Mouse (Mus musculus): ENCODE results near the gene Aldh1l1. TPM values are rescaled to one million over a fixed set of nuclear protein-coding genes. Genes with fewer than 3 reads are reported as not detected.

The Aldh1l1 gene
- polyA plus RNA-seq, 1 experiment from 2014 or later: 81.7 TPM

DNA sequence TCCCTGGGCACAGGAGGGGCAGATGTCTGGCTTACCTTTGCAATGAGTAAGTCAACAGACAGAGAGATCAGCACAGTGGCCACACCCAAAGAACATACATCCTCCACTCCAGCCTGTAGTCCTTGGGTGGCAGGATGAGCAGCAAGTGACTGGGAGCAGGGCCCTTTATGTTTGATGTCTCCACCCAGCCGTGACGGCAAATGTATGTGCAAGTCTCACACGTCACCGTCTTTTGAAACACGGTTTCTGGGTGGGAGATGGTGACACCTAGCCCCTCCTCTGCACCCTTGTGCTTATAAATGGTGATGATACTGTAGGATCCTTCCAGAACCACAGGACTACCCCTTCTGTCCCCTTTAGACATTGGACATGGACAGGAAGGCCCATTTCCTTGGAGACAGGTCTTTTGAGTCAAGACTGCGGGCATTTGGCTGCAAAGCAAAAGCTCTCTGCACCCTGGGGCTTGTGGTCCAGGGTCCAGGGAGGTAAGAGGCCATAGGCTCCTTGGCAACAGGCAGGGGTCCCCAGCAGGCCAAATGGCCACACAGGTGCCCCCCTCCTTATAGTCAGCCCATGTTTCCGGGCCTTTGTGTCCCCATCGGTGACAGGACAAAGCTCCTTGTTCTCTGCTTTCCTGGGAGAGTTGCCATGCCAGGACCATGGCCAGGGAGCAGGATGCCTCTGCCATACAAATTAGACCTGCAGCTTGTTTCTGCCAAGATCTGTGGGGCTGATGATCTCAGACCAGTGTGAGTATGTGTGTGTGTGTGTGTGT, 48.7 kb downstream of the Aldh1l1 start:
- 54% methylated on average over 8 of the region's 8 CpGs for WGBS
- Histone ChIP-seq H3K4me1 (replicated peaks) (peaks cover 11% of the 10 kb centered on the region; the same call in 1 of the 2 replicates), H3K27ac (replicated peaks) (peak overlapping the region; percentile 64), H3K4me3 (no peak overlapping the region), H3K9me3 (no peaks in the 10 kb centered on the region), H3K27me3 (no peaks in the 10 kb centered on the region), H3K9ac (no peak overlapping the region), H3K4me2 (no peak overlapping the region), H3K36me3 (no peaks in the 10 kb centered on the region)
- peak; percentile 90 for ATAC-seq (ENCODE audit: low FRiP score, low read depth)

DNA sequence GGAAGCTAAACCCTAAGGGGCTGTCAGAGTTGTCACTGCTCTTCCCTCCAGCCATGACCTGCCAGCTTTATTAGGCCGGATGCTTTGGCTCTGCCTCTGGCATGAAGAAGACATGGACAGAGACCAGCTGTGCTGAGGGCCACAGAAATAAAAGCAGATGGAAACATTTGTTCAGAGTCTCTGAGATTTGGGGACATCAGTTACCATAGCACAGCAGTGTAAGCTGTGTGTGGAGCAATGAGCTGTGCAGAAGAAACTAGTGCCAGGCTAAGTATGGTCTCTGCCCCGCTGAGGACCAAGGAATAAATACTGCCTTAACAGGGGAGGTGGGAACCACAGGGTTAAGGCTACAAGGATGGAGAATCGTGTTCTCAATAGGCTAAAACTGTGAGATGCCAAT, 50.6 kb downstream of the Aldh1l1 start:
- 71% methylated on average over 3 of the region's 3 CpGs for WGBS
- Histone ChIP-seq H3K27me3 (no peaks in the 10 kb centered on the region), H3K36me3 (no peaks in the 10 kb centered on the region), H3K4me3 (no peak overlapping the region), H3K9me3 (no peaks in the 10 kb centered on the region), H3K4me1 (replicated peaks) (peaks cover 11% of the 10 kb centered on the region; the same call in 1 of the 2 replicates), H3K9ac (no peak overlapping the region), H3K27ac (replicated peaks) (no peak overlapping the region), H3K4me2 (no peak overlapping the region)
- no peak for ATAC-seq (ENCODE audit: low FRiP score, low read depth)

DNA sequence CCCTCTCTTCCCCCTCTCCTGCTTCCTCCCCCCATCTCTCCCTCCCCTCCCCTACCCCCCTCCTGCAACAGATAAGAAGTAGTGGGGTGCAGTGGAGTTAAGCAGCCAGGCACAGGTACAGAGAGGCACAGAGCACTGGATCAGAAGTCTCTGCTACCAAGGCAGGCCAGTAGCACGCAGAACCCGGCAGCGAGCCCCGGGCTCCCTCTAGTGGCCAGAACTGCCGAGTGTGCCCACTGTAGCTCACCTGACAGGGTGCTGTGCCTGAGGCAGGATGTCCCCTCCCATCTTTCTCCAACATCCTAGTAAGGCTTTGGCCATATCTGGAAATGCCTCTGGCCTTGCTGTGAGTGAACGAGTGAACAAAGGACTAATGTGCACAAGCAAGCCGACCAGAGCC, 51.7 kb downstream of the Aldh1l1 start:
- Histone ChIP-seq H3K9ac (no peak overlapping the region), H3K9me3 (no peaks in the 10 kb centered on the region), H3K4me2 (no peak overlapping the region), H3K4me3 (no peak overlapping the region), H3K27ac (replicated peaks) (no peak overlapping the region), H3K27me3 (no peaks in the 10 kb centered on the region), H3K36me3 (no peaks in the 10 kb centered on the region), H3K4me1 (replicated peaks) (peaks cover 14% of the 10 kb centered on the region; the same call in 1 of the 2 replicates)
- 7% methylated on average over 7 of the region's 7 CpGs for WGBS
- peak; percentile 60 for ATAC-seq (ENCODE audit: low FRiP score, low read depth)

DNA sequence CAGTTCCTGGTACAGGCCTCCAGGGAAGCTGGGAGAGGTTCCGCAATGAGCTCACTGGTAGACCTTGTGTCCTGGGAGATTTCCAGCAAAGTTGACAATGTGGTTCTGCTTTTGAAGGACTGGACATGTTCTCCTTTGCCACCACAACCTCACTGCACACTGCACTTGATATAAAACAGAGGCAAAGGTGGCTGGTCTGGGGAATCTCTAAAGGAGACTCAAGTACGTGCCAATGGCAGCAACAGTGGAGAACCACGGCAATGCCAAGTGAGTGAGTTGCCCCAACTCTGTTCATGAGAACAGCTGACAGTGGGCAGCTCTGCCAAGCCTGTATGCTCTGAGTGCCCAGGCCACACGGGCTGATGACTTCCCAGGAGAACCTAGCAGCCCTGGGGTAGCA, 53.0 kb downstream of the Aldh1l1 start:
- Histone ChIP-seq H3K27ac (replicated peaks) (peak overlapping the region; percentile 47; the same call in 1 of the 2 replicates), H3K36me3 (no peaks in the 10 kb centered on the region), H3K27me3 (no peaks in the 10 kb centered on the region), H3K9me3 (no peaks in the 10 kb centered on the region), H3K4me3 (no peak overlapping the region), H3K4me2 (no peak overlapping the region), H3K4me1 (replicated peaks) (peaks cover 14% of the 10 kb centered on the region; the same call in 1 of the 2 replicates), H3K9ac (no peak overlapping the region)
- whole genome bisulfite sequencing: 86% methylated on average over 4 of the region's 4 CpGs
- no peak for ATAC-seq (ENCODE audit: low FRiP score, low read depth)

DNA sequence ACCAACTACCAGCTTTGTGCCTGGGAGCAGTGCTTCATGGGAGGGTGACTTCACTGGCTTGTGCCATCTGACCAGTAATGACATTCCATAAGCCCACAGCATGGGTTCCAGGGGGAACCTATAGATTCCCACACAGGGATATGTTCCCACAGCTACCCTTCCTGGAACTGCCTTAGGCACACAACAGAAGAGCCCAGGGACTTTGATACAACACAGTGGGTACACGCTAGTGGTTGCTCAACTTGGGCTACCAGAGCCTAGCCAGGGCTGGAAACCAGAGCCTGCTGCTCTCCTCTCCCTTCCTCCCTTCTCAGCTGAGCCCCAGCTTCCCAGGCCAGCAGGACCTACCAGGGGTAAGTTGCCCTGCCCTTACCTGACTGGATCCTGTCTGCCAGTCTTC, 54.3 kb downstream of the Aldh1l1 start:
- Histone ChIP-seq H3K4me1 (replicated peaks) (0 out of 2 replicates have a peak, but pooled peaks cover 6% of the 10 kb centered on the region), H3K27ac (replicated peaks) (peak overlapping the region; percentile 84), H3K9me3 (no peaks in the 10 kb centered on the region), H3K36me3 (no peaks in the 10 kb centered on the region), H3K4me2 (no peak overlapping the region), H3K4me3 (no peak overlapping the region), H3K27me3 (no peaks in the 10 kb centered on the region), H3K9ac (no peak overlapping the region)
- ATAC-seq (ENCODE audit: low FRiP score, low read depth): no peak
- WGBS: 84% methylated on average over 1 of the region's 1 CpGs

DNA sequence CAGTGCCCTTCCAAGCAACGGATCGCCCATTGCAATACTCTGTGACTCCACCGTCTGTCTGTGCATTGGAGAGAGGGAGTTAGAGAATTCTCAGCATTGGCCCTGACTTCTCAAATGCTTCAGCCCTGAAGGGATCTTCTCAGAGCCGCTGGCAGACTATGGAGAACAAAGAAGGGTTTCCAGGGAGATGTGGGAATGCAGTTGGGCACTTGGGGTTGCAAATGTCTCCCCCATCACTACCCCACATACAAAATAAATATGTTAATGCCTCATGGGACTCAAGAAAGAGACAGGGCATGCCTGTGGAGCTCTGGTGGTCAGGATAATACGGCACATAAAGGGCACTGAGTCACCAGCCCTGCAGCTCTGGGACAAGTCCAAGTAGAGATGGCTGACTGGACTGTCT, 55.1 kb downstream of the Aldh1l1 start:
- WGBS: 27% methylated on average over 5 of the region's 5 CpGs
- H3K27ac ChIP-seq (replicated peaks): peak overlapping the region; percentile 84
- ATAC-seq (ENCODE audit: low FRiP score, low read depth): peak; percentile 88

DNA sequence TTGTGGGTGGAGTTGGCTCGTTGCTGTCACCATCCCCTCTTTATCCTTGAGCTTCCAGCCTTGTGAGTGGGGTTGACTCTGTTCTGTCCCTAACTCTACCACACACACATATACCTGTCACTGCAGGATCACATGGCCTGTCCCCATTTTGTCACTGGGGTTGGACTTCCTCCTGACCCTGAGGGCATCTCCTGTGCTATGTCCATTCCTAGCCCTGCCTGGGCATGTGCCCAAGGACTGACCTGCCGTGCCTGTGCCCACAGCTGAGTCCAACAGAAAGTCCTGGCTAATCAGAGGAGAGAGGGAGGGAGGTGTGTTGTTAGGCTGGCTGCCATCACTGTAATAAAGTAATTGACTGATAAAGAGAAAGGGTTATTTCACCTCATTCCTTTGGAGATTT, 58.2 kb downstream of the Aldh1l1 start:
- whole genome bisulfite sequencing: 66% methylated on average over 2 of the region's 2 CpGs
- Histone ChIP-seq H3K36me3 (no peaks in the 10 kb centered on the region), H3K9me3 (no peaks in the 10 kb centered on the region), H3K4me1 (replicated peaks) (0 out of 2 replicates have a peak, but pooled peaks cover 3% of the 10 kb centered on the region), H3K27me3 (no peaks in the 10 kb centered on the region), H3K4me2 (no peak overlapping the region), H3K4me3 (no peak overlapping the region), H3K27ac (replicated peaks) (no peak overlapping the region), H3K9ac (no peak overlapping the region)
- no peak for ATAC-seq (ENCODE audit: low FRiP score, low read depth)

More for the DNA sequence above, 55.1 kb downstream of the Aldh1l1 start:
- H3K36me3 ChIP-seq: no peaks in the 10 kb centered on the region
- H3K4me1 ChIP-seq (replicated peaks): 0 out of 2 replicates have a peak, but pooled peaks cover 3% of the 10 kb centered on the region
- H3K4me3 ChIP-seq: no peak overlapping the region
- no peaks in the 10 kb centered on the region for H3K9me3 ChIP-seq
- H3K9ac ChIP-seq: no peak overlapping the region
- no peaks in the 10 kb centered on the region for H3K27me3 ChIP-seq
- no peak overlapping the region for H3K4me2 ChIP-seq

DNA sequence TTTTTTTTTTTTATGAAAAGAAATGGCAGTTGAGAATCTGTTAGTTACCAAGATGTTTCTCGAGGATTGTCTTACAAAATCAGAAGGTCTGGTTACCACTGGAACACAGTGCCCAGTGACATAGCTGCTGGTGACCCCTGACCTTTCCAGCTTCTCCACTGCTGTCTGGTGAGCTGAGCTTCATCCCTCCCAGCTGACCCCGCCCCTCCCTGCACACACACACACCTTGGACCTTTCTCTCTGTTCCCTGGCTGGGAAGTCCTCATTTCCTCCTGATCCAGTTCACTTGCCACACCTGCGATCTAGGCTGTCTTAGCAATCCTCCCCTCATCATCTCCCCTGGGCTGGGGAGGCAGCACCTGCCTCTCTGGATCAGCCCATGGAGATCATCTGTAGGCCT, 60.0 kb downstream of the Aldh1l1 start:
- no peak overlapping the region for H3K4me3 ChIP-seq
- no peak overlapping the region for H3K4me2 ChIP-seq
- whole genome bisulfite sequencing: 90% methylated on average over 3 of the region's 3 CpGs
- H3K27ac ChIP-seq (replicated peaks): no peak overlapping the region
- H3K4me1 ChIP-seq (replicated peaks): 0 out of 2 replicates have a peak, but pooled peaks cover 8% of the 10 kb centered on the region
- H3K27me3 ChIP-seq: no peaks in the 10 kb centered on the region
- H3K9me3 ChIP-seq: no peaks in the 10 kb centered on the region
- no peaks in the 10 kb centered on the region for H3K36me3 ChIP-seq
- no peak for ATAC-seq (ENCODE audit: low FRiP score, low read depth)
- H3K9ac ChIP-seq: no peak overlapping the region

DNA sequence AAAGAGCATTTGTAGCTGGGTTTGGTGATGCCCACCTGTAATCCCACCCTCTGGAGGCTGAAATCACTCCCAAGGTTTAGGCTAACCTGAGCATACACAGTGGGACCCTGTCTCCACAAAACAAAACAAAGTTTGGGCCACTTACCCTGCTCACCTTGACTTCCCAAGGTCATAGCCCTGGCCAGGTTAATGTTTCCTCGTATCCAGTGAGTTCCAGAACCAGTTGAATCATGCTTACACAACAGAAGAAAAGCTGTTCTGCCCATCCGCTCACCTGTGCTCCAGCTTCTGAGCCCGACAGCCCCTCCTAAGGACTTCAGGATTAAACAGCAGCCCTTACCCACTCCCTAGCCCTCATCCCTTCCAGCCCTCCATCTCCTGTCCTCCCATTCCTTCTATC, 60.8 kb downstream of the Aldh1l1 start:
- H3K4me1 ChIP-seq (replicated peaks): 0 out of 2 replicates have a peak, but pooled peaks cover 8% of the 10 kb centered on the region
- no peaks in the 10 kb centered on the region for H3K27me3 ChIP-seq
- no peak overlapping the region for H3K4me3 ChIP-seq
- H3K27ac ChIP-seq (replicated peaks): no peak overlapping the region
- ATAC-seq (ENCODE audit: low FRiP score, low read depth): no peak
- H3K4me2 ChIP-seq: no peak overlapping the region
- 78% methylated on average over 3 of the region's 3 CpGs for WGBS
- no peaks in the 10 kb centered on the region for H3K36me3 ChIP-seq
- no peaks in the 10 kb centered on the region for H3K9me3 ChIP-seq
- no peak overlapping the region for H3K9ac ChIP-seq

DNA sequence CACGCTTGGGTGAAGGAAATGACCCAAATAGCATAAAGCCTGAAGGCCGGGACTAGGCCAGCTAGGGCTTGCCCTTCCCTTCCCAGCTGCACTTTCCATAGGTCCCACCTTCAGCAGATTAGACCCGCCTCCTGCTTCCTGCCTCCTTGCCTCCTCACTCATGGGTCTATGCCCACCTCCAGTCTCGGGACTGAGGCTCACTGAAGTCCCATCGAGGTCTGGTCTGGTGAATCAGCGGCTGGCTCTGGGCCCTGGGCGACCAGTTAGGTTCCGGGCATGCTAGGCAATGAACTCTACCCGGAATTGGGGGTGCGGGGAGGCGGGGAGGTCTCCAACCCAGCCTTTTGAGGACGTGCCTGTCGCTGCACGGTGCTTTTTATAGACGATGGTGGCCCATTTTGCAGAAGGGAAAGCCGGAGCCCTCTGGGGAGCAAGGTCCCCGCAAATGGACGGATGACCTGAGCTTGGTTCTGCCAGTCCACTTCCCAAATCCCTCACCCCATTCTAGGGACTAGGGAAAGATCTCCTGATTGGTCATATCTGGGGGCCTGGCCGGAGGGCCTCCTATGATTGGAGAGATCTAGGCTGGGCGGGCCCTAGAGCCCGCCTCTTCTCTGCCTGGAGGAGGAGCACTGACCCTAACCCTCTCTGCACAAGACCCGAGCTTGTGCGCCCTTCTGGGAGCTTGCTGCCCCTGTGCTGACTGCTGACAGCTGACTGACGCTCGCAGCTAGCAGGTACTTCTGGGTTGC, 64.1 kb downstream of the Aldh1l1 start:
- peak; percentile 88 for ATAC-seq (ENCODE audit: low FRiP score, low read depth)
- 19% methylated on average over 25 of the region's 25 CpGs for WGBS
- H3K27me3 ChIP-seq: no peaks in the 10 kb centered on the region
- H3K4me3 ChIP-seq: peak overlapping the region; percentile 27
- peak overlapping the region; percentile 42 for H3K4me2 ChIP-seq
- H3K27ac ChIP-seq (replicated peaks): peak overlapping the region; percentile 25; the same call in 1 of the 2 replicates
- H3K36me3 ChIP-seq: no peaks in the 10 kb centered on the region
- H3K9me3 ChIP-seq: no peaks in the 10 kb centered on the region
- H3K9ac ChIP-seq: peak overlapping the region; percentile 26; the same call in 1 of the 2 replicates
- H3K4me1 ChIP-seq (replicated peaks): 0 out of 2 replicates have a peak, but pooled peaks cover 4% of the 10 kb centered on the region

DNA sequence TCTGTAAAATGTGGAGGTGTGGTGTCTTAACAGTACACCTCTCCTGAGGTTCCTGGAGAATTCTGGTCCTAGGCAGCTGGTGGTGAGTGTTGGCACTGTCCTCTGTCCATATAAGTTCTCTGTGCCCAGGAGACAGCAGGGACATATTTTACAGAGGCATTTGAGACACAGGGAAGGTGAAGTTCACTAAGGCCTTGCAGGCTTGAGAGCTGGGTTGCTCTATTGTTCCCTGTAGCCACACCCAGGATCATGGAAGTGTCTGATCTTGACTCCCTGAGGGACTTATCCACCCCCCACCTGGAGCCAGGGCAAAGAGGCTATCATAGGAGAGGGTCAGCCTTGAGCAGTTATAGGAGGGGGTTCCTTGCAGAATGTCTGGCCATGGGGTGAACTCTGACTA, 65.0 kb downstream of the Aldh1l1 start:
- H3K36me3 ChIP-seq: no peaks in the 10 kb centered on the region
- no peaks in the 10 kb centered on the region for H3K9me3 ChIP-seq
- H3K4me1 ChIP-seq (replicated peaks): 0 out of 2 replicates have a peak, but pooled peaks cover 4% of the 10 kb centered on the region
- ATAC-seq (ENCODE audit: low FRiP score, low read depth): no peak
- H3K27ac ChIP-seq (replicated peaks): peak overlapping the region; percentile 25; the same call in 1 of the 2 replicates
- peak overlapping the region; percentile 42 for H3K4me2 ChIP-seq
- H3K27me3 ChIP-seq: no peaks in the 10 kb centered on the region
- peak overlapping the region; percentile 27 for H3K4me3 ChIP-seq
- peak overlapping the region; percentile 26; the same call in 1 of the 2 replicates for H3K9ac ChIP-seq

DNA sequence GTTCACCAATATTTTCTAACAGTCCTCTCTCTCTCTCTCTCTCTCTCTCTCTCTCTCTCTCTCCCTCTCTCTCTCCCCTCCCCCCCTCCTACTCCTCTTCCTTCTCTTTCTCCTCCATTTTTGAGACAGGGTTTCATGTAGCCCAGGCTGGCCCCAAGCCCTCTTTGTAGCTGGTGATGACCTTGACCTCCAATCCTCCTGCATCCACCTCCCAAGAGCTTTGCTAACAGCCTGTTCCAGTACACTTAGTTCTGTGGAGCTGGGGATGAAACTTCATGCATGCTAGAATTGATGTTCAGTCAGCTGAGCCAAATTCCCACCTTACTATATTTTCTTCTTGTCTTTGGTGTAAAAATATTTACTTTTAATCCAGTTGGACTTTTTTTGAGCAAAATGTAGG, 67.0 kb downstream of the Aldh1l1 start:
- Histone ChIP-seq H3K27me3 (no peaks in the 10 kb centered on the region), H3K9ac (no peak overlapping the region), H3K27ac (replicated peaks) (no peak overlapping the region), H3K4me3 (0 out of 2 replicates have a peak overlapping the region, but pooled peaks have one; percentile 5), H3K36me3 (no peaks in the 10 kb centered on the region), H3K4me1 (replicated peaks) (0 out of 2 replicates have a peak, but pooled peaks cover 4% of the 10 kb centered on the region), H3K9me3 (no peaks in the 10 kb centered on the region), H3K4me2 (peak overlapping the region; percentile 42)
- ATAC-seq (ENCODE audit: low FRiP score, low read depth): no peak

All from hindbrain, embryonic 15.5 days (tissue).